Mouse (Mus musculus) stomach, postnatal 0 days (tissue): ENCODE measurements around the gene Dck.

Source experiments
- CTCF ChIP-seq: IDR thresholded peaks from 2 replicates; pipeline ENCODE4 v1.5.1; 2016; ENCODE audit warnings: antibody characterized with exemption, low read depth, mild to moderate bottlenecking, moderate library complexity
- EP300 ChIP-seq: optimal IDR thresholded peaks from 2 replicates; pipeline ENCODE3; 2016; ENCODE audit warnings: antibody characterized with exemption

DNA sequence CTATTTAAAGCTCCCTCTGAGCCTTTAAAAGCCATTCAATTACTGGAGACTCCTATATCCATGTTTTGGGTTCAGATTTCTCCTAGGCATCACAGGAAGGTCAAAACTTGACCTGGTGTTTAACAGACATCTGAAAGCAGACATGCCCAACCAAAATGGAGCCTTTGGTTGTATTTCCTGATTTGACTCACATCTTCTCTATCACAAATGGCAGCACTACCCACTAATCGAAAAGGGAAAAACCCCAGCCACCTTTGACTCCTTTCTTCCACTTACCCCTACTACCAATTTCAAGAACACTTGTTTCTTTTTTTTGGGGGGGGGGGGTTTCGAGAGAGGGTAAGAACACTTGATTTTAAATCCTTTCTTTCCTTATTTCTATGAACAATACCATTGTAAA is 47.8 kb upstream of the Dck start:
- TF ChIP-seq CTCF = no peak
- TF ChIP-seq EP300 = no peak
